Mouse (Mus musculus): ENCODE data around the gene Lmcd1. TPM values are rescaled to one million over a fixed set of nuclear protein-coding genes. Genes with fewer than 3 reads are reported as not detected.

Lmcd1 gene
- total RNA-seq, 2 experiments from 2014 or later: 6.9 to 9.6 TPM

DNA sequence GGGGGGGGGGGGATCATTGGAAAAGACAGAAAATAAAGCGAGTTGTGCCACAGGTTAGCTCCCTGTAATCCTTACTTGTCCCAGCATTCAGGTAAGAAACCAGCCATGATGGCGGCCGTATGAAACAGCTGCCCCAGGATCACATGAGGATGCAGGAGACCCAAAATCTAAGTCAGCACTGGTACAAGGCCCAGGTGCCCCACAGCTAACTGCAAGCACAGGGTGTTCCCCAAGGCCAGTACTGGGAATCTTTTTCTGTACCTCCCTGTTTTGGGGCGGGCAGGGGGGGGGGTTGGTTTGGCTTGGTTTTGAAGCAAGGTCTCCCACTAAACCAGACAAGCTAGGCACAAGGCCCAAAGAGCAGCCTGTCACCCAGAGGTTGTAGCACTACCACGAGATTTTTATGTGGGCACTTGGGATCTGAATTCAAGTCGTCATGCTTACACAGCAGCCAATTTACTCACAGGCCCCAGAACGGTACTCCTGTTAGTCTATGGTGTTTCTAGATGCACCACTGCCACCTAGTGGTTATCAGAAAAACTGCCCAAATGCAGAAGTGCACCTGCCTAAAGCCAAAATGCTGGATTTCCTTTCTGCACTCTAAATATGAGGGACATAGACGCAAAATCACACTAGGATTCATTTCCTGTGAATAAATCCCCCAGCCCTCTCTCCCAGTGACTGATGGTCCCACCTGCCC is 100.5 kb downstream of the Lmcd1 start:
- no peak overlapping the region for H3K27ac ChIP-seq
- peak; percentile 26 to 33 for DNase-seq (ENCODE audit: extremely low spot score in 1 of 2, low spot score in 2 of 2)
- intact Hi-C loops (cut with DNase I): no loop called here
- TF ChIP-seq CTCF (IDR thresholded peaks at IDR 0.05): peak; percentile 82
- no peak overlapping the region for H3K4me3 ChIP-seq

DNA sequence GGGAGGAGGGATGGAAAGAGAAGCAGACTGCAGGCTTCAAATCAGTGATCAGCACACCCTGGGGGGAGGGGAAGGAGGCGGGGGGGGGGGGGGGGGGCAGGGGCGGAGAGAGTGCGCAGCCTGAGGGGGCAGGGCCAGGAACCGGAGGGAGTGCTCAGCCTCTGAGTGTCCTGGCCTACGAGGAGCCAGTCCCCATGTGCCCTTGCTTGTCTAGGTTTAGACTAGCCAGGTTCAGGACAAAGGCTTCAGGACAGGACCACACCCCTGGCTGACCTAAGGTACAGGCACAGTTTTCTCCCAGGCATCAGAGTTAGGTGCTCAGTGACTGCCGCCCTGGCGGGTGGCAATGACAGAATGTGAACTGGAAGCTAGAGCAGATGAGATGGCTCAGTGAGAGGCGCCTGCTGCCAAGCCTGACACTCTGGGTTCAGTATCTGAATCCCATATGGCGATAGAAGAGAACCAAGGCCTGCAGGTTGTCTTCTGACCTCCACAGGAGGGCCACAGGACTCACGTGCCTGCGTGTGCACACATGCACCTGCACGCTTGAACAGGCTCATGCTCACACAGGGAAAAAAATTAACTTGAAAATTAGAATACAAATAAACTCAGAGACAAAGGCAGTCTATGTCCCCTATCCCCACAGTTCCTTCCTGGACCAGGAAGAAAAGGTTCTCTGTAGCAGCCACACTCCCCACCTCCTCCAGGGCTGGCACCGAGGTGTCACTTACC is 102.3 kb downstream of the Lmcd1 start:
- no peak for DNase-seq (ENCODE audit: extremely low spot score in 1 of 2, low spot score in 2 of 2)
- TF ChIP-seq CTCF (IDR thresholded peaks at IDR 0.05): no peak
- Histone ChIP-seq H3K27ac (no peak overlapping the region), H3K4me3 (no peak overlapping the region)
- intact Hi-C loops (cut with DNase I): no loop called here

DNA sequence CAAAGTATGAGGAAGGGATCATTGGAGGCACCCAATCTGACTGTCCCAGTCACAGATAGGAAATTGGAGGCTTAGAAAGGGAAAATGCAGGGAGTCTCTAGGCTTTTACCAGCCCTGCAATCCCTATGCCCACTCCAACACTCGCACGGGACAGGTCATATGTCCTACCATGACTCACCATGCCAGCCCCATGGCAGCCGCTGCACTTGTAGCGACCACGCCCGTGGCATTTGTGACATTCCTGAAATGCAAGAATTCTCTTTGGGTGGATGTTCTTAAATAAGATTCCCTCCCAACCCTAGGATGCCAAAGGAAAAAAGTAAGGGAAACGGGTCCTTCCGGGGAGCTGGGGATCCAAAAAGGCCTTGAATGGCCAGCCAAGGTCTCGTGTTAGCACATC is 105.5 kb downstream of the Lmcd1 start:
- intact Hi-C loops (cut with DNase I): no loop called here
- TF ChIP-seq CTCF (IDR thresholded peaks at IDR 0.05): no peak
- no peak for DNase-seq (ENCODE audit: extremely low spot score in 1 of 2, low spot score in 2 of 2)
- H3K4me3 ChIP-seq: no peak overlapping the region
- H3K27ac ChIP-seq: no peak overlapping the region

Other genes starting within 250 kb of the Lmcd1 start
- gene Ssu2, start 114.3 kb downstream of the Lmcd1 start, total RNA-seq (2021): under 1 TPM in 1 of 2 experiments, not detected in 1; 0.34 TPM
- gene Cav3, start 185.7 kb downstream of the Lmcd1 start, total RNA-seq (2021): under 1 TPM in 1 of 2 experiments, not detected in 1; 0.30 TPM
- gene Oxtr, start 216.2 kb downstream of the Lmcd1 start, total RNA-seq (2021): 1 to 10 TPM; 6.5 to 6.9 TPM